Mouse (Mus musculus) spleen, adult 18-20 months (tissue): ENCODE data around the gene Gm8369.
A peak's percentile ranks its signal among the peaks of the same experiment; 100 is the strongest.
"Not testable (repeated sequence)": the region's sequence is repeated elsewhere in the genome, so short reads cannot be mapped to it uniquely, and the experiment has no call there.

Experiments used
- DNase-seq, 2 experiments: peaks; one replicate each; pipeline ENCODE4 v3.0.0; 2022; ENCODE audit warnings: mixed read lengths in 2 of 2

The Gm8369 gene

DNA sequence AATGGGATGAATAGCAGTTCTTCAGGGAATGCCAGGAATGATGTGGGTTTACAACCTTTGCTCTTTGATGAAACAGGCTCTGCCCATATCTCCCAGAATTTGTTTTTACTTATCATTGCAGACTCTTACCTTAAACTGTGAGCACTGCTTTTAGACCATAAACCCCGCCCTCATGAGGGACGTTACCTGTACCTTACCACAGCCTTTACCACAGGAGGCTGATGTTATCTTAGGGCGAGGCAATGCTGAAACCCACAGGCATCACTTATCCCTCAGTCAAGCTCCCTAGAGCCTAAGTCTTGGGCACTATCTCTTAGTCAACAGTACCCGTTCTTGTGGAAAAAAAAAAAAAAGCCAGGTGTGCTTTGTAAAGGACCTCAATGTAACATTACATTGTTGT, 31.1 kb downstream of the Gm8369 start:
- DNase-seq: no peak

DNA sequence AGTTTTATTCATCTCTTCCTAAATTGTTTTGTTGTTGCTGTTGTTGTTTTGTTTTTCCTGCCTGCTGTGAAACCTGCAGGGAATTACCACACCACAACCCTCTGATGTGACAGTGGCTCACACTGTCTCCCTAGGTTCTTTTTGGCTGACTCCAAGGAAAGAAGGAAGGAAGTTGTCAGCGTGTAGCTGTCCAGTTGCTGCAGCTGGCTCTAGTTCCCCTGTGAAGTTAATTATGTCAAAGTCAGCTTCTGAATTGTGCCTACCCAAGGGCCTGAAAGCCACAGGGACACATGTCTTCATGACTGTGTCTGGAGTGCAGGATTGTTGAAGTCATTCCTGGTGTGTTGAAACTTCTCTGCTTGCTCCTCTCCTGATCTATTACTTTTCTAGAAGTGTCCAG, 31.6 kb downstream of the Gm8369 start:
- not testable (repeated sequence) for DNase-seq

DNA sequence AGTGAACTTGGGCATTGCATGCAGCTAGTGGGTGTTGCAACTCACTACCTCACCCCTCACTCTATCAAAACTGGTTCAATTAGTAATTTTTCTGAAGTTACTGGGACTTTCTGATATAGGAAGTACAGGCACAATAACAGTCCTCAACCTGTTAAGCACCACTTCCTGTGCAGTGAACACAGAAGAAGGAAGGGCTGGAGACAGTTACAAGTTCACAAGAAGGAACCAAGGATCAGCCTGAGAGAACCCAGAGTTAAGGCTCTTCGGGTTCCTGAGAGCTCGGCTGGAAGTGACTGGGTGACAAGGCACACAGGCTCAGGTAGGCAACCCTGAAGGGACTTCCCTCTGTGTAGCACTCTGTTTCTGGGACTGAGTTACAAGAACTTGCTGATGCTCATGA, 32.6 kb downstream of the Gm8369 start:
- not testable (repeated sequence) for DNase-seq

DNA sequence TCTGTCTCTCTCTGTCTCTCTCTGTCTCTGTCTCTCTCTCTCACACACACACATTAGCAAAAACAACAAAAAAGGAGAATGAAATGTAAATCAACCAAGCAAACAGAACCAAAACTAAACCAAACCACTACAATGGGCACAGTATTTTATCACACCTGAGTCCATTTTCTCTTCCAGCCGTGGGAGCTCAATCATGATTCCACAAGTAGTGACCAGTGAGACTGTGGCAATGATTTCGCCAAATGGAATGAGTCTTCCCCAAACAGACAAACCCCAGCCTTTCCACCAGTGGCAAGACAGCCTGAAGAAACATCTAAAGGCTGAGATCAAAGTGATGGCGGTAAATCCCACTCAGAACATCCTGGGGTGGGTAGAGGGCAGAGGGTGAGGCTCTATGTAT, 34.4 kb downstream of the Gm8369 start:
- no peak for DNase-seq

- DNase-seq: no peak
Measured at GRCm38 (mm10) chr19:11533421-11533820, 47.7 kb downstream of the Gm8369 start.

DNA sequence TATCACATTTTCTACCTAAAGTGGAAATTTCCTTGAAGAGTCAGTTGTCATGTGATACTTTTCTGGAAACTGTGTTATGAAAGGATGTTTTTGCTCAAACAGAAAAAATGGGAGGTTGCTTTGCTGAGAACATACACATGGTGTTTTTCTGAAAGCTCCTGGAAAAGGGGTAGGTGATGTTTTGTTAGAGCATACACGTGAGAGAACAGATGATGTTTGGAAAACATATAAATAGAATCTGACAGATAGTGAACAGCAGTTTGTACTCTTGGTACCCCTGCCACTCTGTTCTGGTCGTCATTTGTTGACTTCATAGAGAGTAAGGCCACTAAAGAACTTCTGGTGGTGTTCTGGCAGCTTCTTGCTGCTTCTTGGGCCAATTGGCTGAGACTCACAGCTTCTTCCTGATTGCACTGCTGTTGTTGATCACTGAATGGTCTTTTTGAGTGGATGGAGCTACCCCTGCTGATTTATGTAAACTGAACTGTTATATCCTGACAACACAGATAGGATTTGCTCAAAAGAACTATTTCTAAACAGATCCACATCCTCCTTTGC, 48.2 kb downstream of the Gm8369 start:
- DNase-seq: no peak

DNA sequence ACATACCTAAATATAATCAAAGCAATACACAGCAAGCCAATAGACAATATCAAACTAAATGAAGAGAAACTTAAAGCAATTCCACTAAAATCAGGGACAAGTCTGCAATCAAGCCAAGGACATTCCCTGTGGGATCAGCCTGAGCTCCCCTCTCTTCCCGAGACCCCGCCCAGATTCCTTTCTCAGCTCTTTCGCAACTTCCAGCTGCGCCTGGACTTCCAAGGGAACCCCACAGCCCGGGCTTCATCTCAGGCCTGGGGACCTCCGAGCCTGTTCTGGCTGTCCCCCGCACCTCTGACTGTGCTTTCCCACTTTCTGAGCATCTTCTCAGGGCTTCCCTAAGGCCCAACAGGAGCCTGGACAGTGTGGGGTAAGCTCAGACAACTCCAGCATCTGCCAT, 50.9 kb downstream of the Gm8369 start, which contains the start of gene Ms4a4d:
Ms4a4d (plus strand) TSS at position 209 of the 400 bp plus-strand sequence.
- DNase-seq: no peak

- no peak for DNase-seq
Measured at GRCm38 (mm10) chr19:11537336-11537735, 51.6 kb downstream of the Gm8369 start.

GRCm38 (mm10) chr19:11540166-11540821, 54.6 kb downstream of the Gm8369 start:
- peak in 1 of 2 experiments; percentile 25 for DNase-seq

- DNase-seq: not testable (repeated sequence)
Measured at GRCm38 (mm10) chr19:11544383-11544782, 58.6 kb downstream of the Gm8369 start.

- no peak for DNase-seq
Measured at GRCm38 (mm10) chr19:11547911-11548310, 62.2 kb downstream of the Gm8369 start.

- DNase-seq: no peak
Measured at GRCm38 (mm10) chr19:11554726-11555125, 69.0 kb downstream of the Gm8369 start.

GRCm38 (mm10) chr19:11559560-11559959, 73.8 kb downstream of the Gm8369 start:
- not testable (repeated sequence) for DNase-seq
